Mouse (Mus musculus) lung, embryonic 15.5 days (tissue): ENCODE measurements around the gene Plekhg2. TPM values are rescaled to one million over a fixed set of nuclear protein-coding genes. Genes with fewer than 3 reads are reported as not detected.
"Not testable (repeated sequence)": the region's sequence is repeated elsewhere in the genome, so short reads cannot be mapped to it uniquely, and the experiment has no call there.

Source experiments
- ATAC-seq: fragments of 200-750 bp; cut with Nextera tagmentation; 2 replicates; pipeline ENCODE4 v1.8.0; 2017; ENCODE audit warnings: moderate number of reproducible peaks, borderline replicate concordance; ENCODE audit not compliant: low FRiP score, low TSS enrichment; ENCODE audit errors: extremely low read depth
- H3K27ac ChIP-seq: fragments of 300-500 bp; sonication (generic); 2 replicates; pipeline ENCODE4 v1.5.1; 2015; ENCODE audit warnings: moderate library complexity, mild to moderate bottlenecking, inconsistent platforms
- H3K27me3 ChIP-seq: fragments of 300-500 bp; sonication (generic); 2 replicates; pipeline ENCODE4 v1.6.1; 2015; ENCODE audit warnings: inconsistent platforms
- H3K36me3 ChIP-seq: fragments of 300-500 bp; sonication (generic); 2 replicates; pipeline ENCODE4 v1.6.1; 2015; ENCODE audit warnings: inconsistent platforms
- H3K4me1 ChIP-seq: fragments of 300-500 bp; sonication (generic); 2 replicates; pipeline ENCODE4 v1.6.1; 2015; ENCODE audit warnings: inconsistent platforms
- H3K4me2 ChIP-seq: fragments of 300-500 bp; sonication (generic); 2 replicates; pipeline ENCODE4 v1.6.1; 2015; ENCODE audit warnings: inconsistent platforms, mild to moderate bottlenecking, moderate library complexity
- H3K4me3 ChIP-seq: fragments of 300-500 bp; sonication (generic); 2 replicates; pipeline ENCODE4 v1.5.1; 2015; ENCODE audit warnings: mild to moderate bottlenecking, inconsistent platforms
- H3K9ac ChIP-seq: fragments of 300-500 bp; sonication (generic); 2 replicates; pipeline ENCODE4 v1.6.1; 2015; ENCODE audit warnings: inconsistent platforms
- H3K9me3 ChIP-seq: fragments of 300-500 bp; sonication (generic); 2 replicates; pipeline ENCODE4 v1.6.1; 2016; ENCODE audit warnings: inconsistent platforms
- WGBS: fragments of 180-500 bp; shearing (Covaris S2); methylation state at CpG from one replicate; pipeline ENCODE4 v1.1.7; 2015; 5-methylcytosine and 5-hydroxymethylcytosine counted together
- polyA plus RNA-seq: library from polyadenylated mRNA; unstranded; fragments of >200 nt; fragmentation: Nextera tagmentation; extraction: Ambion mirVana; gene quantifications from 2 replicates; pipeline ENCODE4 v1.2.1, GENCODE M21; 2015

Plekhg2 gene
- polyA plus RNA-seq, 1 experiment from 2014 or later = 67.9 TPM

GRCm38 (mm10) chr7:28393272-28393951 is 21.0 kb upstream of the Plekhg2 start:
- Histone ChIP-seq H3K9ac (peak overlapping the region; percentile 91), H3K27me3 (no peaks in the 10 kb centered on the region), H3K9me3 (no peaks in the 10 kb centered on the region), H3K36me3 (peaks cover 59% of the 10 kb centered on the region), H3K4me2 (peak overlapping the region; percentile 93), H3K27ac (peak overlapping the region; percentile 79), H3K4me1 (peaks cover 16% of the 10 kb centered on the region), H3K4me3 (peak overlapping the region; percentile 91)
- ATAC-seq = no peak; the same call in 1 of the 2 replicates
- 7% methylated on average over 22 of the region's 22 CpGs for WGBS

DNA sequence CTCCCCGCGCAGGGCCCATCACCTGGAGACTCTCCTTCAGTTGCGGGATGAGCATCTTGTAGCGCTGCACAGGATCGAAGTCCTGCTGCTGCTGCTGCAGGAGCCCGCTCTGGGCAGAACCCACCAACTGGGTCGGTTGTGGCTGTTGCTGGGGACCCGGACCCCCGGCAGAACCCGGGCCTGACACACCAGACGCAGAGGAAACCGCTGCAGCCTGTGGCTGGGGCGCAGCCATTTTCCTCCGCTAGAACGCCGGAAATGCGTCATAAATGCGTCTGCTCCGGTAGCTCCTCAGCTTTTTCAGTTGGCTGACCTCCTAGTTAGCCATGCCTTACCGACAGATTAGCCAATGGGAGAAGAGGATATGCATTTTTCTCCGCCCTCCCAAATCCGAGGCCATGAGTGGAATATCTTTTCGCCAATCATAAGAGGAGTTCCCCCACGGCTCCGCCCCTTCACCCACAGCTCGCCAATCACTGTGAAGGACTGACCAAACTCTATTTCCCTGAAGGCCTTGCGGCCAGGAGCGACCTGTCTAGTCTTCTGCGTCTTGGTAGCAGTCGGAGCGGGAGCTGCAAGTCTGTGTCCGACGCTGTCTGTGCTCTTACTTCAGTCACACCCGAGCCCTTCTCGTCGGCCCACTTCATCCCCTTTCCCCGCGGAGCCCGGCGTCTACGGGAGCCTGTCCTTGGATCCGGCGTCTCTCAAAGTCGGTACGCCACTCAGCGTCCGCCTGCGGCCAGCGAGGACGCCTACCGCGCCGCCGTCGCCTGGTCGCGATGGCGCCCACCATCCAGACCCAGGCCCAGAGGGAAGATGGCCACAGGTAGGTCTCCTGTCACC is 20.3 kb upstream of the Plekhg2 start, which contains the start of the genes Med29 and Paf1:
Gene Med29, minus strand, starts transcription at position 280 of the 843 bp plus-strand sequence.
Gene Paf1, plus strand, starts transcription at position 523 of the 843 bp plus-strand sequence.
- peak; percentile 96 for ATAC-seq
- Histone ChIP-seq H3K27me3 (no peaks in the 10 kb centered on the region), H3K4me2 (peak within 1 kb of the TSS; percentile 93), H3K4me3 (peak within 1 kb of the TSS; percentile 91), H3K9me3 (no peaks in the 10 kb centered on the region), H3K36me3 (peaks cover 59% of the 10 kb centered on the region), H3K27ac (peak within 1 kb of the TSS; percentile 79), H3K4me1 (peaks cover 16% of the 10 kb centered on the region), H3K9ac (peak within 1 kb of the TSS; percentile 91)
- WGBS = 0% methylated on average over 58 of the region's 58 CpGs

GRCm38 (mm10) chr7:28390331-28390730 is 17.9 kb upstream of the Plekhg2 start:
- H3K9ac ChIP-seq = no peak overlapping the region
- H3K4me1 ChIP-seq = peaks cover 19% of the 10 kb centered on the region
- no peaks in the 10 kb centered on the region for H3K27me3 ChIP-seq
- H3K4me3 ChIP-seq = no peak overlapping the region
- no peak overlapping the region for H3K4me2 ChIP-seq
- H3K36me3 ChIP-seq = peaks cover 46% of the 10 kb centered on the region
- no peak for ATAC-seq
- 96% methylated on average over 3 of the region's 3 CpGs for WGBS
- no peaks in the 10 kb centered on the region for H3K9me3 ChIP-seq
- no peak overlapping the region for H3K27ac ChIP-seq

DNA sequence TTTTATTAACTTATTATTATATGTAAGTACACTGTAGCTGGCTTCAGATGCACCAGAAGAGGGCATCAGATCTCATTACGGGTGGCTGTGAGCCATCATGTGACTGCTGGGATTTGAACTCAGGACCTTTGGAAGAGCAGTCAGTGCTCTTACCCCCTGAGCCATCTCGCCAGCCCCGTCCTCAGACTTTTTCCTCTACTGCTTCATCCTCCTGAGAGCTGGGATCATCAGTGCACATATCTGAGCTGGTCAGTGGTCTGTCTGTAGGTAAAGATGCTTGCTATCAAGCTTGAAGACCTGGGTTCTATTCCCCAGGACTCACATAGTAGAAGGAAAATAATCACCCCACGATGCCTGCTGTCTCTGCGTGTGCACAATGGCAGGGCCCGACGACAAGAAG is 15.0 kb upstream of the Plekhg2 start:
- Histone ChIP-seq H3K36me3 (peaks cover 39% of the 10 kb centered on the region), H3K4me1 (peaks cover 22% of the 10 kb centered on the region)
- not testable (repeated sequence) for H3K9ac ChIP-seq, H3K9me3 ChIP-seq, H3K27ac ChIP-seq, H3K4me2 ChIP-seq, H3K27me3 ChIP-seq, ATAC-seq, H3K4me3 ChIP-seq
- 83% methylated on average over 7 of the region's 7 CpGs for WGBS

DNA sequence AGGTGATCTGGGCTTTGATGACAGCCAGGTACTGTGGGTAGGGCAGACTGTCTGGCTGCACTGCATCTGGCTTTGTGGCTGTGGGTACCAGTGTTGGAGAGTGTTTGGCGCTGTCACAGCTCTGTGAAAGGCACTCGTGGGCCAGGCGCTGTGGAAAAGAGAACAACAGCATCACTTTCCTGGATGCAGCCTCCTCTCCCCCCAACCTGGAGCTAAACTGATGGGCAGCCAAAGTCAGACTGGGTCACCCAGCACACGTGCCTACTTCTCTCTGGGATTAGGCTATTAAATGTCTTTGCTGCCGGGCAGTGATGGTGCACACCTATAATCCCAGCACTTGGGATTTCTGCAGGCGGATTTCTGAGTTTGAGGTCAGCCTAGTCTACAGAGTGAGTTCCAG is 14.5 kb upstream of the Plekhg2 start:
- ATAC-seq = not testable (repeated sequence)

GRCm38 (mm10) chr7:28386462-28386861 is 14.1 kb upstream of the Plekhg2 start:
- H3K9ac ChIP-seq = no peak overlapping the region
- 4% methylated on average over 4 of the region's 4 CpGs for WGBS
- H3K4me2 ChIP-seq = no peak overlapping the region
- H3K9me3 ChIP-seq = no peaks in the 10 kb centered on the region
- peak; percentile 64 for ATAC-seq
- peaks cover 25% of the 10 kb centered on the region for H3K4me1 ChIP-seq
- H3K36me3 ChIP-seq = peaks cover 39% of the 10 kb centered on the region
- H3K27ac ChIP-seq = peak overlapping the region; percentile 55
- no peak overlapping the region for H3K4me3 ChIP-seq
- H3K27me3 ChIP-seq = no peaks in the 10 kb centered on the region

More for the DNA sequence above, 14.5 kb upstream of the Plekhg2 start:
- H3K9me3 ChIP-seq, H3K4me2 ChIP-seq, H3K9ac ChIP-seq, H3K4me3 ChIP-seq, H3K27ac ChIP-seq, H3K27me3 ChIP-seq: not testable (repeated sequence)
- H3K36me3 ChIP-seq = peaks cover 39% of the 10 kb centered on the region
- peaks cover 25% of the 10 kb centered on the region for H3K4me1 ChIP-seq
- WGBS = 80% methylated on average over 6 of the region's 6 CpGs

- H3K4me1 ChIP-seq = peaks cover 28% of the 10 kb centered on the region
- H3K4me2 ChIP-seq = no peak overlapping the region
- H3K27ac ChIP-seq = peak overlapping the region; percentile 55
- WGBS = 77% methylated on average over 7 of the region's 7 CpGs
- no peaks in the 10 kb centered on the region for H3K9me3 ChIP-seq
- no peak overlapping the region for H3K9ac ChIP-seq
- no peaks in the 10 kb centered on the region for H3K27me3 ChIP-seq
- H3K36me3 ChIP-seq = peaks cover 39% of the 10 kb centered on the region
- no peak overlapping the region for H3K4me3 ChIP-seq
- no peak for ATAC-seq
These were observed 13.6 kb upstream of the Plekhg2 start for GRCm38 (mm10) chr7:28386007-28386406.

DNA sequence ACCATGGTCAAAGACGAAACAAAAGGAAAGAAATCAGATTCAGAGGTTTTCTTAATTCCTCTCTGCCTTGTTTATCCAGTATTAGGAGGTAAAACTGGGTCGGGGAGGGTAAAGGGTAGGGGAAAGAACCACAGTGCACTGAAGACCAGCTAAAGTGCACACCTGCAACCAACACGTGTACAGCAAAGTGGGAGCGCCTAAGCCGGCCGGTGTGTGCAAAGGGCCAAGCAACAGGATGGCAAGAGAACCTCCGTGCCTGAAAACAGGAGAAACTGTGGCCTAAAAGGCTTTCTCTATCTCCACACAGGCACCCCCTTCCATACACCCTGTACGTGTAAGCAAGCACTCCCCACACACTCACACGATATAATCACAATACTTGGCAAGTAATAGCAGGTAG is 12.8 kb upstream of the Plekhg2 start:
- 90% methylated on average over 9 of the region's 9 CpGs for WGBS
- Histone ChIP-seq H3K4me3 (no peak overlapping the region), H3K4me2 (no peak overlapping the region), H3K27me3 (no peaks in the 10 kb centered on the region), H3K36me3 (peaks cover 33% of the 10 kb centered on the region), H3K9me3 (no peaks in the 10 kb centered on the region), H3K27ac (no peak overlapping the region), H3K4me1 (peaks cover 36% of the 10 kb centered on the region), H3K9ac (no peak overlapping the region)
- no peak for ATAC-seq

- Histone ChIP-seq H3K4me3 (no peak overlapping the region), H3K4me1 (peaks cover 46% of the 10 kb centered on the region), H3K36me3 (peaks cover 25% of the 10 kb centered on the region), H3K4me2 (no peak overlapping the region), H3K9ac (no peak overlapping the region), H3K9me3 (no peaks in the 10 kb centered on the region), H3K27me3 (no peaks in the 10 kb centered on the region), H3K27ac (no peak overlapping the region)
- 74% methylated on average over 6 of the region's 6 CpGs for WGBS
- ATAC-seq = no peak
These were observed 11.8 kb upstream of the Plekhg2 start for GRCm38 (mm10) chr7:28384162-28384561.

- no peak overlapping the region for H3K4me2 ChIP-seq
- peaks cover 47% of the 10 kb centered on the region for H3K4me1 ChIP-seq
- H3K27ac ChIP-seq = peak overlapping the region; percentile 98
- H3K4me3 ChIP-seq = no peak overlapping the region
- no peak overlapping the region for H3K9ac ChIP-seq
- WGBS = 70% methylated on average over 4 of the region's 4 CpGs
- no peak for ATAC-seq
- peaks cover 19% of the 10 kb centered on the region for H3K36me3 ChIP-seq
- no peaks in the 10 kb centered on the region for H3K9me3 ChIP-seq
- H3K27me3 ChIP-seq = no peaks in the 10 kb centered on the region
These were observed 11.2 kb upstream of the Plekhg2 start for GRCm38 (mm10) chr7:28383606-28384005.

DNA sequence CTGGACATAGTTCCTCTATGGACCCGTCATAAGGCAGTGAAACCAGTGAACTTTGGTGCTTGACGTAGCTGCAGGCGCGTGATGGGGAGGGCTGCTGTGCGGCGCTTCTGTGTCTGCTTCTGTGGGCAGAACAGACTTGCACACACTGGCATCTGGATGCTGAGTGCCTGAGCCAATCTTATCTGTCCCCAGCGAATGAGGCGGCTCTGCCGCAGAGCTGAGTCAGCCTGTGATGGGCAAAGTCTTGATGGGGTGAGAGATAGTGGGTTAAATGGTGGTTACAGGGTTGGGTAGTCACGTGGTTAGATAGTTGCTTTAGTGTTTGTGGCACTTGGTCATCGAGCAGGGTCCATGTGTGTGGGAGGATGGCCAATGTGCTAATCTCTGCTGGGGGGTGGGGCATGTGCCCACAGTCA is 10.6 kb upstream of the Plekhg2 start:
- 49% methylated on average over 11 of the region's 11 CpGs for WGBS
- peak overlapping the region; percentile 98 for H3K27ac ChIP-seq
- H3K4me2 ChIP-seq = peak overlapping the region; percentile 63; the same call in 1 of the 2 replicates
- no peak overlapping the region for H3K4me3 ChIP-seq
- ATAC-seq = no peak
- no peak overlapping the region for H3K9ac ChIP-seq
- H3K27me3 ChIP-seq = no peaks in the 10 kb centered on the region
- H3K4me1 ChIP-seq = peaks cover 49% of the 10 kb centered on the region
- peaks cover 13% of the 10 kb centered on the region for H3K36me3 ChIP-seq
- H3K9me3 ChIP-seq = no peaks in the 10 kb centered on the region
